Mouse (Mus musculus) left cerebral cortex, postnatal 14 days (tissue): ENCODE data around the gene Trio. TPM values are rescaled to one million over a fixed set of nuclear protein-coding genes. Genes with fewer than 3 reads are reported as not detected.

Source experiments
- DNase-seq, 2 experiments: peaks; one replicate each; pipeline ENCODE4 v3.0.0; 2021 to 2022; ENCODE audit warnings: low spot score in 2 of 2, mixed read lengths in 1 of 2
- intact Hi-C: fragments of 180-260 bp; cut with DNase I; formaldehyde crosslinking; loops from one replicate; pipeline ENCODE4 v1.15.1; 2025
- total RNA-seq, 2 experiments: library from RNA; stranded (reverse); gene quantifications; 2 replicates each; pipeline ENCODE4 v1.2.3; 2021

Gene Trio
- total RNA-seq, 2 experiments from 2014 or later = 185 to 195 TPM

GRCm38 (mm10) chr15:27937003-27937860 is 88.4 kb downstream of the Trio start:
- intact Hi-C loops = no loop called here
- DNase-seq = peak; percentile 77 to 86

- no peak for DNase-seq
- intact Hi-C loops = no loop called here
Measured at GRCm38 (mm10) chr15:27935772-27936746, 89.6 kb downstream of the Trio start.

- no peak for DNase-seq
- intact Hi-C loops = no loop called here
Measured at GRCm38 (mm10) chr15:27933270-27933669, 92.4 kb downstream of the Trio start.

- DNase-seq = no peak
- intact Hi-C loops = no loop called here
Measured at GRCm38 (mm10) chr15:27931891-27932290, 93.8 kb downstream of the Trio start.

GRCm38 (mm10) chr15:27931459-27931858 is 94.2 kb downstream of the Trio start:
- DNase-seq = no peak
- intact Hi-C loops = no loop called here

GRCm38 (mm10) chr15:27927614-27928013 is 98.0 kb downstream of the Trio start:
- intact Hi-C loops = no loop called here
- no peak for DNase-seq

- no peak for DNase-seq
- intact Hi-C loops = no loop called here
Measured at GRCm38 (mm10) chr15:27926941-27927340, 98.7 kb downstream of the Trio start.

- intact Hi-C loops = no loop called here
- no peak for DNase-seq
Measured at GRCm38 (mm10) chr15:27926450-27926849, 99.2 kb downstream of the Trio start.

GRCm38 (mm10) chr15:27925865-27926264 is 99.8 kb downstream of the Trio start:
- DNase-seq = no peak
- intact Hi-C loops = no loop called here

GRCm38 (mm10) chr15:27925004-27925635 is 100.5 kb downstream of the Trio start:
- intact Hi-C loops = no loop called here
- DNase-seq = no peak

GRCm38 (mm10) chr15:27923987-27924341 is 101.7 kb downstream of the Trio start:
- no peak for DNase-seq
- intact Hi-C loops = no loop called here

GRCm38 (mm10) chr15:27923280-27923986 is 102.2 kb downstream of the Trio start:
- intact Hi-C loops = no loop called here
- peak; percentile 73 to 78 for DNase-seq

GRCm38 (mm10) chr15:27920751-27921150 is 104.9 kb downstream of the Trio start:
- intact Hi-C loops = no loop called here

GRCm38 (mm10) chr15:27919540-27919939 is 106.1 kb downstream of the Trio start:
- peak; percentile 54 to 62 for DNase-seq
- intact Hi-C loops = loop anchor here (1.0 to 2.0 kb wide), 2 partner anchors 105 to 263 kb away; partner anchors contain the start of gene Trio

More at GRCm38 (mm10) chr15:27920751-27921150, 104.9 kb downstream of the Trio start:
- no peak for DNase-seq

- no peak for DNase-seq
- intact Hi-C loops = loop anchor here (1.0 to 2.0 kb wide), 2 partner anchors 106 to 264 kb away; partner anchors contain the start of gene Trio
Measured at GRCm38 (mm10) chr15:27918798-27919197, 106.8 kb downstream of the Trio start.

- intact Hi-C loops = no loop called here
- DNase-seq = no peak
Measured at GRCm38 (mm10) chr15:27916204-27916603, 109.4 kb downstream of the Trio start.

- intact Hi-C loops = no loop called here
- DNase-seq = no peak
Measured at GRCm38 (mm10) chr15:27913013-27913412, 112.6 kb downstream of the Trio start.

GRCm38 (mm10) chr15:27911196-27911595 is 114.5 kb downstream of the Trio start:
- no peak for DNase-seq
- intact Hi-C loops = no loop called here

- no peak for DNase-seq
- intact Hi-C loops = no loop called here
Measured at GRCm38 (mm10) chr15:27910179-27910578, 115.5 kb downstream of the Trio start.
